Mouse (Mus musculus): ENCODE measurements around the gene Patz1.

- TF ChIP-seq TAL1 (IDR thresholded peaks at IDR 0.05; ENCODE audit: low read length) (no peak), GATA1 (IDR thresholded peaks at IDR 0.05; ENCODE audit: low read length) (no peak)
Observed at GRCm38 (mm10) chr11:3330566-3330965, 41.9 kb downstream of the Patz1 start.
